Mouse (Mus musculus) bone marrow macrophage, adult 2 months (primary cell): ENCODE data around the gene Cracr2b. TPM values are rescaled to one million over a fixed set of nuclear protein-coding genes. Genes with fewer than 3 reads are reported as not detected.

ENCODE experiments used
- H3K27ac ChIP-seq: 2 replicates; pipeline ENCODE4 v1.5.1; 2012; ENCODE audit warnings: low read depth, low read length; ENCODE audit not compliant: insufficient read depth
- H3K4me1 ChIP-seq: 2 replicates; pipeline ENCODE4 v1.6.1; 2012; ENCODE audit warnings: low read length; ENCODE audit not compliant: control insufficient read depth, insufficient read depth
- H3K4me3 ChIP-seq: 2 replicates; pipeline ENCODE4 v1.5.1; 2012; ENCODE audit warnings: mild to moderate bottlenecking, low read length, moderate library complexity; ENCODE audit not compliant: insufficient read depth
- CTCF ChIP-seq: IDR thresholded peaks from 2 replicates; pipeline ENCODE4 v1.5.1; 2012; ENCODE audit warnings: low read depth, mild to moderate bottlenecking, low read length, moderate library complexity
- POLR2A ChIP-seq: IDR thresholded peaks from 2 replicates; pipeline ENCODE4 v1.6.1; 2012; ENCODE audit warnings: mild to moderate bottlenecking, low read depth, low read length, borderline replicate concordance
- polyA plus RNA-seq: library from polyadenylated mRNA; stranded (reverse); fragments of >200 nt; gene quantifications from 2 replicates; pipeline ENCODE4 v1.2.4, GENCODE M21; 2012; ENCODE audit not compliant: missing spikeins, insufficient read depth, insufficient read length

Gene Cracr2b
- polyA plus RNA-seq, 1 experiment = 66.8 TPM

DNA sequence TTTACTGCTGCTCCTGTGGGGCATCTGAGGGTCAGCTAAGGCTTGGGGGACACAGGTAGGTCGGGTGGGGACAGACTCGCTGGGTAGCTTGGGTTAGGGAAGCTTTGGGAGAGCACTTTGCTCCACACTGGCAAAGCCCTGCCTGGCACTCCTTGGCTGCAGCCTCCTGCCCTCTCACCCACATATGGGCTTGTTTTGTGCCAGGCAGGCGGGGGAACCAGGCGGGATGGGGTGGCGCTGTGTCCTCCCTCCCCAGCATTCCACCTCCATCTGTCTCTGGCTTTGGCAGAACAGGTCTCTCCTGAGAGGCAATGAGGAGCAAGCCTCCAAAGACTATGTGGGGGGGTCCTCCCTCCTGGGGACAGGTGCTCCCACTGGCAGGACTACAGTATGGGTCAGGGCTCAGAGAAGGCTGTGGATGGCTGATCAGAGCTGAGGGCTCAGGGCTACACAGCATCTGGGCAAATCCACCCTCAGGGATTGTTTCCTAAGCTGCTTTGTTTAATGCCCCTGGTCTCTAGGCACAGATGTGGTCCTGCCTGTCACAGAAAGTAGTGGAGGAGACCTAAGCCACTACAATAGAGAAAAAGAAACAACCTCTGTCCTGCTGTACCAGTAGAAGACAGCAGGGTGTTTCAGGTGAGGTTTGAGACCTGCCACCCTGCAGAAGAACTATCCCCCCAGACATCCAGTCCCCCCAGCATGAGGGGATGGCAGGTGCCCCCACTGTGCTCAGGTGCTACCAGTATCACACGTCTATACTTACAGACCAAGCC is 28.0 kb upstream of the Cracr2b start:
- Histone ChIP-seq H3K4me3 (no peak overlapping the region), H3K4me1 (peaks cover 21% of the 10 kb centered on the region), H3K27ac (no peak overlapping the region)
- TF ChIP-seq CTCF (no peak), POLR2A (no peak)

DNA sequence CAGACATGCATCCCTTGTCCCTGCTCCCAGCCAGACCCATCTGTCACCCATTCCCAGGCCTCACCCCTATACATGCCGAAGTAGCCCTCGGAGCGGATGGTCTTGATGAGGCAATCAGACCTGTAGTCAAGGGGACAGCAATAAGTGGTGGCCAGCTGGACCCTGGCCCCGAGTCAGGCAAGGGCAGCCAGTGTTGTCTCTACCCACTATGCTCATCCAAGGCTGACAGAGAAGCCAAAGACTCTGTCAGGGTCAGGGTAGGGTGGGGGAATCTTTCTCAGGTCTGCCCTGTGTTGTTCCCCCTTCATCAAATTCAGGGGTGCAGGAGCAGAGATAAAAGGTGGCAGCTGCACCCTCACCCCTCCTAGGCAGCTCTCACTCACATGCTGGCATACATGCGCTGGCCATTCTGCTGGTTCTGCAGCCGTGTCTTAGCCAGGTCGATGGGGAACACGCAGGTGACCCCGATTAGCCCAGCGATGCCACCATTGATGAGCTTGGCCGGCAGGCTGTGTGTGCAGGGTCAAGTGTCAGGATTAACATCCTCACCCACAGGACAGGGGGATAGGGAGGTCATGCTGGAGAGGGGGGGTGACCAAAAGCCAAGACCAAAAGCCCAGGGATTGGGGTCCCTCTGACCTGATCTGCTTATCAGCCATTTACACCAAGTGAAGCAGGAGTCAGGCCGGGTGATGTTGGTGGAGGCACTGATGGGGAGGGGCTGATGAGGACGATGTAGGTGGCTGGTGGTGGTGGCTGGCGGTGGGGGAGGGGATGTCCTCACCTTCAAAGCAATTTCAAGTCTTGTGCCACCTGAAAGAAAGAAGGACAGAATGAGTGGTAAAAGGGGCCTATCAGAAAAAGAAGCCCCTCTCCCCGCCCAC is 27.1 kb upstream of the Cracr2b start:
- Histone ChIP-seq H3K27ac (no peak overlapping the region), H3K4me3 (peak overlapping the region; percentile 62), H3K4me1 (peaks cover 14% of the 10 kb centered on the region)
- TF ChIP-seq CTCF (no peak), POLR2A (no peak)

DNA sequence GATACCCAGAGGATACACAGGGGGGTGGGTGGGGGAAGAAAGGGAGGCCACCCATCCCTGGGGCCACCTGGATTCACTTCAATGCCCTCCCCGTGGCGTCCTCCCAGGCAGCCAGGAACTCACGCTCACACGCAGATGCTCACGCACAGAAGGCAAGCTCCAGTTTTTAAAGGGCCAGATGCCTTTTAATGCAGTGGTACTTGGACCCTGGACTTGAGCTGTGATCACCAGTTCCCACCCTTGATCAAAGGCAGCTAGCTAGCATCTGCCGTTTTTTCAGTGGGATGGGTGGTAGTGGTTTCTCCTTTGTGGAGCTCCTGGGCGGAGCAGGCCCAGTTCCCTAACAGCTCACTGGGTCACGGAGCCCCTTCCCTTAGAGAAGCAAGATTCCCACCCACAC is 26.4 kb upstream of the Cracr2b start:
- Histone ChIP-seq H3K4me3 (peak overlapping the region; percentile 62), H3K4me1 (peaks cover 12% of the 10 kb centered on the region), H3K27ac (no peak overlapping the region)
- no peak for TF ChIP-seq CTCF
- no peak for TF ChIP-seq POLR2A

DNA sequence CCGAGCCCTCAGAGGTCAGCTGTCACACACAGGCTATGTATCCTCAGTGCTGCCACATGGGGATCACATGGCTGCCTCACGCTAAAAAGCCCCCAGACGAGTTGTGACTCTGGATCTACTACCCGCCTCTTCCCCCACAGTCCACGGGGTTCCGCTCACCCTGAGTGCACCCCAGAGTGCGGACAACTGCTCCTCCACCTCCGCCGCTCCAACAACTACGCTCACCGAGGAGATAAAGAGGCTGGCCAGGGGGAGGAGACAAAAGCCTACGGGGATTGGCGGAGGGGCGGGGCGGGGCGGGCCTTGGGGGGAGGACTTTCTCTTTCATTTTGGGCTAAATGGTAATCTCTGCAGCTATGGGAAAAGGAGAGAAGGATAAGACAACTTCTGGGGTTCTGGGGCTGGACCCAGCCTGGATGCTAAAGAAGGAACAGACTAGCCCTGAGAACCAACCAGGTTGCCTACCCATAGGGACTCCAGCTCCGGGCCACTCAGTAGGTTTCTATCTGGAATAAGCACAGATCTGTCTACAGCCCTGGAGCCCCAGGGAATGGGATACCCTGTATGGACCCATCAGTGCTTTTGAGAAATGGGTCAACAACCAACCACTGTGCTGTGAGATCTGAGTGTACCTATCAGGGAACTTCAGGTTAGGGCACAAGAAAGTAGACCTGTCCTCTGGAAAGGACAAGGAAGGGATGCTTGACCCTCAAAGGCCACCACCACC is 25.6 kb upstream of the Cracr2b start:
- TF ChIP-seq CTCF (no peak), POLR2A (no peak)
- H3K27ac ChIP-seq = peak overlapping the region; percentile 45
- peaks cover 12% of the 10 kb centered on the region for H3K4me1 ChIP-seq
- peak overlapping the region; percentile 62 for H3K4me3 ChIP-seq

DNA sequence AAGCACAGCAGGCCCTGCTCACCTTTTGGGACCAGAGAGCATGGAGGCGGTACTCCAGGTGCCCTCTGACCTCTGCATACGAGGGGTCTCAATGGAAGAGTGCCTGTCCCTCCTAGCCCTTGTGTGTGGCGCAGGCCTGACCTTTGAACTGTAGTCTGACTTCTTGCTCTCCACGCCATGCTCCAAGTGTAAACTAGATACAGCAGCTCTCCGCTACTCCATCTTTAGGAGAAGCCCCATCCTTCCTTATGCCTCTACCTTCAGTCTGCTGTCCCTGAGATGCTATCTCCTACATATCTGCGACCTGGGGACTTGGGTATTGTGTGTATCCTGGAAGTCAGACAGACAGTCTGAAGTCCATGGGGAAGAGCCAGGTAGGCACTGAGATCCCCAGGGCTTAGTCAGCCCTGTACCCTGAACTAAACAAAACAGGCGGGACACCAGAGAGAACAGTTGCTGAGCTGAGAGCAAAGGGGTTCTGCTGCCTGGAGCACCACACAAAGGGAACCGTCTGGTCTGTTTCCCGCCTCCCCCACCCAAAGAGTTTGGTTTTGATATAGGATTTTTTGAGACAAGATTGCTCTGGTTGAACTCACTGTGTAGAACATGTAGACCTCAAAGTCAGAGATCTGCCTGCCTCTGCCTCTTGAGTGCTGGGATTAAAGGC is 24.9 kb upstream of the Cracr2b start:
- Histone ChIP-seq H3K4me1 (peaks cover 15% of the 10 kb centered on the region), H3K27ac (peak overlapping the region; percentile 58), H3K4me3 (peak overlapping the region; percentile 94)
- TF ChIP-seq CTCF (no peak), POLR2A (no peak)

DNA sequence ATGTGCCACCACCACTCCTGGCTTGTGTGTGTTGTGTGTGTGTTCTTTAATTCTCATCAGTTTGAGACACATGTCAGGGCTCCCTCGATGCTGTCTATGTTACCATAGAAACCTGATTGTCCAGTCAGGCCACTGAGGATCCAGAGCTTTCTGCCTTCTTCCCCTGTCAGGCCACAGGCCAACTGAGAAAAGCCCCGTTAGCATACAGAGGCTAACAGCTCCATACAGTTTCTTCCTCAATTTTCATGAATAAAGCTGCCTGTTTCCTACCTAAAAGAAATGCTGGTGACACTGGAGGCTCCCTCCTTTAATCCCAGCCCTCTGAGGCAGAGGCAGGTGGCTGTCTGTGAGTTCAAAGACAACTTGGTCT is 24.4 kb upstream of the Cracr2b start:
- TF ChIP-seq POLR2A (no peak), CTCF (no peak)
- Histone ChIP-seq H3K27ac (peak overlapping the region; percentile 58), H3K4me3 (peak overlapping the region; percentile 94), H3K4me1 (peaks cover 15% of the 10 kb centered on the region)

DNA sequence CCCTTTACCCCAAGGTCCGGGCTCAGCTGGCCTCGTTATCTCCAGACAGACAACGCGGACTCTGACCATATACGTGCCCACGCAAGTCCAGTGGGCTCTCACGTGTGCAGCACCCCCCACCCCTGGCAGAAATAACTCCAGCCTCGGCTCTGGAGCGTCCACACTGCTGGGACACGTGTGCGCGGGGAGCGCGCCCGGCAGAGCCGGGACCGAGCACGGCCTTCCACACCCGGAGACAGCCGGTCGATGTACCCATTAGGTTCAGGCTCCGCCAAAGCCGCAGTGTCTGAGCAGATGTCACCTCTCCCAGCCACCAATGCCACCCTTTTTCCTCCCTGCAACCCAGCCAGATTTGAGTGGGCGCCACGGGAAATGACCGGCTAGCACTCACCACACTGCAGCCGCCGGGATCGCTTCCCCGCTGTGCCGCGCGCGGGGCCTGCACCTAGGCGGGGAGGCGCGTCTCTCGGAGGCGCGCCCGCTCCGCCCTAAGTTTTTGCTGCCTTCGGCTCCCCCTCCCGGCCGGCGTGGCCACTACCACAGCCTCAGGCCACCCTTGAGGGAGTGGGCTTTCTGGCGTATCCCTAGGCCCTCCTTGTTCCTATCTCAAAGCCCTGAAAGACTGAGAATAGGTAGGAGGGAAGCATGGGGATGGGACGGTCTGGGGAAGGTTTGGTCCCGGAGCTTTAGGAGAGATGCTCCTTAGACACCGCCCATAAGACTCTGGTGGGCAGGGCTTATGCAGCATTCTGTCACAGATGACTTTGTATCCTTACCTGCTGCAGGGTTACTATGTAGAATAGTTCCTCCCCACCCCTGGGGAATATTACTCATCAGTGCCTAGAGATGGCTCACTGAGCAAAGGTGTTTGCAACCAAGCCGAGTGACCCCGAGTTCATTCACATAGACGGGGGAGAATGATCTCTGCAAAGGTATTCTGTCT is 23.4 kb upstream of the Cracr2b start, which contains the start of gene Slc25a22:
TSS of gene Slc25a22 (minus strand) at position 715 of the 943 bp plus-strand sequence.
- Histone ChIP-seq H3K27ac (peak within 1 kb of the TSS; percentile 58), H3K4me3 (peak within 1 kb of the TSS; percentile 94), H3K4me1 (peaks cover 15% of the 10 kb centered on the region)
- TF ChIP-seq POLR2A = no peak
- TF ChIP-seq CTCF = peak; percentile 61

DNA sequence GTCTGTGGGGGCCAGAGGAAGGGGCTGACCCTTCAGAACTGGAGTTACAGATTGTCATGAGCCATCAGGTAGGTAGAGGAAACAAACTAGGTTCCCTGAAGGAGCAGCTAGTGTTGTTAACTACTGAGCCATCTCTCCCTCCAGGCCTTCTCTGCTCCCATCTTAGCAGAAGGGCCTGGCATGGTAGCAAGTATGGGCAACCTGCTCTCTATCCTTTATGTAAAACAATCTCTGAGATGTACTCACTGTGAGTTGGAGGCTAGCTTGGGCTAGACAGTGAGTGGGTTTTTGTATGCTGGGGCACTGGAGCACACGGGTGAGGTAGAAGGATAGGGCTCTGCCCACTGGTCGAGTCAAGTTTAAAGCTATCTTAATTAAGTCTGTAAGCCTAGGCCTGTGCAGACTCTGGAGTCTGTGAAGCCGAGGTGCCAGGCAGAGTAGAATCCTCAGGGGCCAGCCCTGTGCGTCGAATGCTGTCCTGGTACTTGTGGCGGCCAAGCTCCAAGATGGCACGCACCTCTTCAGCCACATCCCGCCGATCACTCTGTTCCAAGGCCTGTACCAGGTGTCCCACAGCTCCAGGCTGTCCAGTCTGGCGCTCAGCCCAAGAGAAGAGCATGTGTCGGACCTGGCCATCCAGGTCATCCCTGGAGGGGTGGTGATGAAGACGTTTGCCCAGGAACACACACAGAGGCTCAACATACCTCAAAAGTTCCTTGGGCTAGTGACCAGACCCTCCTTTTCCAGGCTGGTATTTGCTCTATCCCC is 22.5 kb upstream of the Cracr2b start:
- Histone ChIP-seq H3K4me1 (peaks cover 17% of the 10 kb centered on the region), H3K4me3 (no peak overlapping the region), H3K27ac (no peak overlapping the region)
- TF ChIP-seq CTCF (no peak), POLR2A (no peak)
